Mouse (Mus musculus) brain, embryonic 18.5 days (tissue): Measurements from ENCODE around the gene Slc5a4b.

ENCODE experiments used
- DNase-seq: peaks from one replicate; pipeline ENCODE4 v3.0.0-alpha.2; 2012; ENCODE audit warnings: low read depth, low spot score

The Slc5a4b gene

DNA sequence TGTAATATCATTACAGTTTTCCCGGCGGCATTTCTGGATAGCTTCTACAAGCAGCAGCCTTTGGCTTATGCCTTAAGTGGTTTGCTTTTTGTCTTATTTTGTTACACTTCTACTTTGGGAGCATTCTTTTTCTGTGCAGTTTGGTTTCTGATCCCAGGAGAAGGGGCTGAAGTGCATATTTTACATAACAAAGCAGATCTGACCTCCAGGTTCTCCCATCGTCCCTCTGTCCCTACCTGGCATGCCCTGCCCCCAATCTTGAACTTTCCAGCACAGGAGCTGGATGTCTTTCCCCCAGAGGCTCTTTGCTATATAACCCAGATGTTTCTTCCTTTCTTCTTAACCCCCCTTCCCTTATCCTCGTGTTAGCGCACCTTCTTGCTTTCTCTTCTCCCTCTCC, 65.4 kb downstream of the Slc5a4b start:
- no peak for DNase-seq

DNA sequence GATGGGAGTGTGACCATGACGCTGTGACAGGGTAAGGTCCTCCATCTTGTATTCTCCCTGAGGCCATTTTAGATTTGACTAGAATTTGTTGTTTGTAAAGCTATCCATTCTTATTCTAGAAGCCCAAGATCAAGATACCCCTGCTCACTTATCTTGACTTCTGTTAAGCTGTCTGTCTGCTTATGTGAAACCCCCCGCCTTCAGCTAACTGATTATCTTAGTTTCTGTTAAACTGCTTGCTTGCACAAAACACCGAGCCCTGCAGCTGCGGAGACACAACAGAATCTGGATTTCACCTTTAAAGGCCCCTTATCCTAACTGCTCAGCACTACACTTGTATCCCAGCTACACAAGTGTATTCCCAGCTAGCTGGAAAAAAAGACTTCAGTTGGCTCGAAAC, 73.8 kb downstream of the Slc5a4b start:
- DNase-seq = no peak

DNA sequence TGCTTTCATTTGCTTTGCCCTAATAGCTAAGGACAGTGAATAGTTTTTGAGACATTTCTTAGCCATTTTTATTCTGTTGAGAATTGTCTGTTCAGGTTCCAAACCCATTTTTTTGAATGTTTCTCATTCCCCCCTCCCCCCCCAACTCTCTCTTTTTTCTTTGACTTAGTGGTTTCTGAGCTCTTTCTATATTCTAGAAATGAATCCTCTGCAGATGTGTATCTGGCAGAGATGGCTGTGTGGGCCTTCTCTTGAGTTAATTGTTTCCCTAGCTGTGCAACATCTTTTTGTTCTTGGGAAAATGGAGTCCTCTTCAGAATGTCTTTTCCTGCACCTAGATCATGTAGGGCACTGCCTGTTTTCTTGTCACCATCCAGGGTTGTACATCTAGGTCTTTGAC, 75.5 kb downstream of the Slc5a4b start:
- no peak for DNase-seq

DNA sequence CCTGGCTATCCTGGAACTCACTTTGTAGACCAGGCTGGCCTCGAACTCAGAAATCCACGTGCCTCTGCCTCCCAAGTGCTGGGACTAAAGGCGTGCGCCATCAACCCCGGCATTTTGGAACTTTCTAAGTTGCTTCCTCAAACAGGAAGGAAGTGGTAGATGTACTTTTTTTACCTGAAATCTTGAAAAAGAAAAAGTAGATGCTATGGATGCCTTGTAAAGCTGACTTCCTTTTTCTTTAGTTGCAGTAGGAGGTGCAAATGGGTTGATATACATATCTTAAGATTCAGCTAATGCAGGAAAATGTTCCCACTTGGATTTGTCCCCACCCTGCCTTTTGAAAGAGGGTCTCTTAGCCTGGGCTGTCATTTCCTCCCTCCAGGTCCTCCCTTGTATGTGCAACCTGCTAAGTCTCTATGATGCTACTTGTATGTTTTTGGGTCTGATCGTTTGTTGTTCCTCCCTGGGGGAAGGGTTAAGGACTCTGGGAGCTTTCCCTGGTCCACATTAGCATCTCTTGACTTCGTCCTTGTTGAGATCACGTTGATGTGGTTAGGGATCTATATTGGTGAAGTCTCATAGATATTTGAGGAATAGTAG, 76.7 kb downstream of the Slc5a4b start:
- DNase-seq = no peak

DNA sequence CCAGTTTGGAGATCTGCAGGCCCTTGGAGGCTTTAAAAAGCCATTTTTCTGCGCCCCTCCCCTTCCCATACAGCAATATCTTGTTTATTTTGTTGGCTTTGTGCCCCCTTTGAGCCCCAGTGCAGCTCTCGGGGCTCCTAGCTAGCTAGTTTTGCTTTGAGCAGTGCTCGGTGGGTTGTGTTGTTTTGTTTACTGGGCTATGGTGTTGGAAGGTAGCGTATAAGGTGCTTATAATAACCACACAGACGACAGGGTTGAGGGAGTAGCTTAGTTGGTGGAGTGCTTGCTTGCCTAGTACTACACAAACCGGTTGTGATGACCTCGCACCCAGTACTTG, 77.7 kb downstream of the Slc5a4b start:
- no peak for DNase-seq

DNA sequence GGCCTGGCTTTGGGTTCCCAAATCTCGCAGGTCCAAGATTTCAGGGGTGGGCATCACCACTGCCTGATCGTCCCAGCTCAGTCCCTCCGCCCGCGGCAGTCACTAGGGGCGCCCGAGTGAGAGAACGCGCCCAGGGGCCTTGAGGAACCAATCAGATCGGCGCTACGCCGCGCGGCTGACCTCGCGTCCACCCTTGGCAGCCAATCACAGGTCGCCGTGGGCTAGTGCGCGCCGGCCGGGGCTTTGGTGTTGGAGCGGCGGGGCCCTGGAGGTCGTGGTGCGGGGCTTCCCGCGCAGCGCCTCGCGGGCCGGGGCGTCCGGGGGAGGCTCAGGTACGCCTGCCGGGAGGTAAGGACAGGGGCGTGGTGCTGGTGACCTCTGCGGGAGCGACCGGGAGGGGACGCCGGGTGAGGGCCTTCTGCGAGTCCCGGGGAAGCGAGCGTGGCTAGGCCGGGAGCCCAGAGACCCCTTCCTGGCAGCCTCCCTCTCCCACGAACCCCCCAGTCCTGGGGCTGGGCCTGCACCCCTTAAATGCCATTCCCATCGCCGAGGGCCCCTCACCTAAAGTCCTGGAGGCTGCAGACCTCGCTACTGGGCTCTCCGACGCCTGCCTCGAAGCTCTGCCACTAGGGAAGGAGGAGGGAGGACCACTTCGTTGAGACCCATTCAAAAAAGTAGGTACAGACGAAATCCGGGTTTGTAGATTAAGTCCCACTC, 78.2 kb downstream of the Slc5a4b start, which contains the start of gene Zfp280b:
Gene Zfp280b, plus strand, starts transcription at position 249 of the 717 bp plus-strand sequence.
- DNase-seq = peak; percentile 81

DNA sequence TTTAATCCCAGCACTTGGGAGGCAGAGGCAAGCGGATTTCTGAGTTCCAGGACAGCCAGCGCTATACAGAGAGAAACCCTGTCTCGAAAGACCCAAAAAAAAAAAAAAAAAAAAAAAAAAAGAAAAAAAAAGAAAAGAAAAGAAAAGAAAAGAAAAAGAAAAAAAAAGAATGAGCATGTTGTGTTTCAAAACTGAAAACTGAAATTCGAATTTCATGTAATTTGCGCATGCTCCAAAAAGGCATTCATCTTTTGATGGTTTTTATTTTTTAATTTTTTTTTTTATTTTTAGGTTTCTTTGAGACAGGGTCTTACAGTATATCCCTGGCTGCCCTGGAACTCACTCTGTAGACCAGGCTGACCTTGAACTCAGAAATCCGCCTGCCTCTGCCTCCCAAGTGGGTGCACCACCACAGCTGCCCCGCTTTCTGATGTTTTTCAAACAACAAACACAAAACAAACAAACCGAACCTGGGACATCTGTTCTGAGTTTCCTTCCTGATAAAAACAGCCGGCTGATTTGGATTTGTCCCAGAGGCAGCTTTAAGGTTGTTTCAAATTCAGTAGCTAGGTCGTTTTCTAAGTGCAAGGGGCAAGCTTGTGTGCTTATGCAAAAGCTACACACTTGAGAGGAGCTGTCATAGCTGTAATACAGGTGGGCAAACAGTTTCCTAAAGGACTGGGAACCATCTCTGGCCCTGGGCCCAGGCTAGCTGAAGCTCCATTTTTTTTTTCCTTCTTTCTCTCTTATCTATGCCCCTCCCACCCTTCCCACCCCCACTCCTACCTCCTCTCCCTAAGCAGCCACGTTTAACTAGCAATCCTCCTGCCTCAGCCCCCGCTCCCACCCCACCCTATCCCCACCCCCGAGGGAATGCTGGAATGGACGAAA, 79.0 kb downstream of the Slc5a4b start:
- DNase-seq = peak; percentile 1

DNA sequence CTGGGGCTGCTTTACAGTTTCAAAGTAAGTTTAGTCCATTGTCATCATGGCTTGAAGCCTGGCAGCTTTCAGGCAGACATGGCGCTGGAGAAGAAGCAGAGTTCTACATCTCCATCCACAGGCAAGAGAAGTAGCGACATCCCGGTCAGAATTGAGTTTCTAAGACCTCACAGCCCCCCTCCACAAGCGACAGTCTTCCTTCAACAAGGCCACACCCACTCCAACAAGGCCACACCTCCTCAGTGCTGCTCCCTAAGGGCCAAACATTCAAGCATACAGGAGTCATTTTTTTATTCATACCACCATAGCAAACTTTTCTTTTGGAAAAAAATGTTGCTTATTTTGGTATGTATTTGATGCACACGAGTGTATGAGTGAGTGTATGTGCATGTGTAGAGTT, 80.3 kb downstream of the Slc5a4b start:
- DNase-seq = no peak

DNA sequence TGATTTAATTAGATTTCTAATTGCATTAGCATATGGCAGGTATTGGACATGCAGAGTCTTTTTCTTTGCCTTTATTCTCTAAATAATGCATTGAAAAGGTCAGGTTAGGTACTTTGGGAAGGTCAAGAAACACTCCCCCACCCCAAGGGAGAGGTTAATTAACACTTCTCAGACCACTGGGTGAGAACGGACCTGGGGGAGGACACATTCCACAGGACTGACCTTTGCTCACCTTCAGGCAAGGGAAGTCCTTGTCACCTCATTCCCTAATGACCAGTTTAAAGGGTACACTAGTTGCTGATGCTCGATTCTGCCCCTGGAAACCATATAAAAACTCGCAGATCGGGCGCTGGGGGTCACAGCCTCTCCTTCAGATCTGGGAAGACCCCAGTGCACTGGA, 81.5 kb downstream of the Slc5a4b start:
- no peak for DNase-seq

DNA sequence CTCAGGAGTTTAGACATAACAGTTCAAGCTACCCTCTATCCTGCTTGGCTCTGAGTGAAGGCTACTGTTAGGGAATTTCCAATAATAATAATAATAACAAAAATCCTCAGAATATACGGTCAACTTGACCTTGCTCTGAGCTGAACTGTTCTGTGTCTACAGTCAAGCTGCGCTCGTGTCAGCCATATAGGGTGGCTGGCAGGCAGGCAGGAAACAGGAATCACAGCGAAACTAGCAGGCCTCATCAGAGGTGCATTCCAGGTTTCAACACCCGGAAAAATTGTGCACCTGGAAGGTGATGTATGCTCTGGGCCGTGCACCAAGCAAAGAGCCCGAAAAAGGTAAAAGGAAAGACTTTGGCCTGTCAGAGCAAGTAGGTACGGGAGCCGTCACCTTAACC, 82.4 kb downstream of the Slc5a4b start:
- no peak for DNase-seq

DNA sequence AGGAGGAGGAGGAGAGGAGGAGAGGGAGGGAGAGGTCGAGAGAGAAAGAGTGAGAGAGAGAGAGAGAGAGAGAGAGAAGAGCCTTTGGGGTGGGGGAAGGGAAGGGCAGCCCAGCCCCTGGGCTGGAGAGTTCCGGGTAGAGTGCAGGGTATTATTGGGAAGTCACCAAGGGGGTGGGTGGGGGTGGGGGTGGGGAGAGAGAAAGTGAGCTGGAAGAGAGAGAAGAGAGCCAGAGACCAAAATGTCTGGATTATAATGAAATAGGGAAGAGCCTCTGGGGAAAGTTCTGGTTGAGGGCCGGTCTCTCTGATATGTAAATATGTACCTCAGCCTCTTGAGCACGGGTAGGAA, 82.8 kb downstream of the Slc5a4b start:
- no peak for DNase-seq

DNA sequence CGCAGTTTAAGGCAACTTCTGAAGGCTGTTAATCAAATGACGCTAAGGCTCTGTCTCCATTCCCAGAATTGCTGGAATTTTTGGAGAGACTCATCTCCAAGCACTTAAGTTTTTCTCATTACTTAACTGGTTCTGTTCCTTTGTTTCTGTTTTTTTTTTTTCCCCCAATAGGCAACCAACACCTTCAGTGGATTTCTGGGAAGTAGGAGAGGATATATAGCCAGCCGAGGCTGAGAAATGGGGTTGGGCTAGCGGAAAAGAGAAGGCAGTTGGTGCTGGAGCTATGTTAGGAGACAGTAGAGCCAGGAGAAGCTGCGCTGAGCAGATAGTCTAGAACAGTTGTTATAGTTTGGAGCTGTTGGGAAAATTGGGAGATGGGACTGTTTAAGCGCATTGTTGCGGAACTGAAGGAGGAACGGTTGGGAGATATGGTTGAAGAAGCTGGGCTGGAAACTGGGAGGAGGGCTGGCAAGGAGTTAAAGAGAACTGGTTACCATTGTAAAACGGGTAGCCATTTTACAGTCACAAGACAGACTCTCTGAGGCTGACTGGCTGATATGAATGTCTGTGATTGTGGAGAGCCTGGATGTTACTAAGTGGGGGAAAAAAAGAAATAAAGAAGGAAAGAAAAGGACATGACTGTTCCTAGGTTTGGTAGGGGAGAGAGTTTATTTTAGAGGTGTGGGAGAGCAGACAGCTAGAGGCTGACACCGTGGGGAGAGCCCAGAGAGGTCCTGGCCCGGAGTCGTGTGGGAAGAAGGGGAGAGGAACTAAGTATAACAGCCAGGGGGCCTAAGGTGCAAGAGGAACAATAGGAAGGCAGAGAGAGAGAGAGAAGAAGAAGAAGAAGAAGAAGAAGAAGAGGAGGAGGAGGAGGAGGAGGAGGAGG, 83.4 kb downstream of the Slc5a4b start:
- no peak for DNase-seq

DNA sequence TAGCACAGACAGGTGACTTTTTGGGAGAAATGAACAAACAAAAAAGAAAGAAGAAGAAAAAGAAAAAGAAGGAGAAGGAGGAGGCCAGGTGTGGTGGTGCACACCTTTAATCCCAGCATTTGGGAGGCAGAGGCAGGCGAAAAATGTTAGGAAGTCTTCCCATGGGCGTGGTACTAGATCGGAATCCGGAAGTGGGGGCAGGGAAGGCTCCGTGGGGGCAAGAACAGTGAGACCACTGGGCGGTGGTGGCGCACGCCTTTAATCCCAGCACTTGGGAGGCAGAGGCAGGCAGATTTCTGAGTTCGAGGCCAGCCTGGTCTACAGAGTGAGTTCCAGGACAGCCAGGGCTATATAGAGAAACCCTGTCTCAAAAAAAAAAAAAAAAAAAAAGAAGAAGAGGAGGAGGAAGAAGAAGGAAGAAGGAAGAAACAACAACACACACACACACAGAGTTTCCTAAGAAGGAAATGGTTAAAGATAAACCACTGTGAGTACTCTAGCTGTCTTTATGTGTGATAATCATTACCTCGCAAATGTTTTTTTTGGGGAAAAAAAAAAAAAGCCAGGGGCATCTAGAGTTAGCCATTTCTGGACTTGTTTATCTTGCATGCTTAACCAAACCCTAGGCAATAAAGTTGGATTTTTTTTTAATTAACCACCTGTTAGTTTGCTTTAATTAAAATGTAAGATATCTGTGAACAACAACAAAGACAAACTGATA, 85.1 kb downstream of the Slc5a4b start:
- DNase-seq = no peak

DNA sequence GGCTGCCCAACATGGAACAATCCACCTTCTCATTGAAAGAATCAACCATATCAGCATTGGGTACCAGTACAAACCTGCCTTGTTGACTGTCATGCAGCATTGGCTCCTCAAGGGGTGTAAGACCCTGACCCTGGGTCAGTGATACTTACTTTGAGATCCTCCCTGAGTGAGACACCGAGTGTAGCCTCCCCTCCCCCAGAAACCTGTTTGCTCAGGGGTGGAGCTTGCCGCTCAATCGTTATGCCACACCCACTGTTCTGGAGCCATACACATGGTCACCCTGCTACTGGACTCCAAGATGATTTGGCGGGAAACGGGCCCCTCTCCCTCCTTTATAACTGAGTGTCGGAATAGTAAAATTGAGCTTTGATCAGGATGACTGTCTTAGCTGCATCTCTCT, 86.8 kb downstream of the Slc5a4b start:
- no peak for DNase-seq

DNA sequence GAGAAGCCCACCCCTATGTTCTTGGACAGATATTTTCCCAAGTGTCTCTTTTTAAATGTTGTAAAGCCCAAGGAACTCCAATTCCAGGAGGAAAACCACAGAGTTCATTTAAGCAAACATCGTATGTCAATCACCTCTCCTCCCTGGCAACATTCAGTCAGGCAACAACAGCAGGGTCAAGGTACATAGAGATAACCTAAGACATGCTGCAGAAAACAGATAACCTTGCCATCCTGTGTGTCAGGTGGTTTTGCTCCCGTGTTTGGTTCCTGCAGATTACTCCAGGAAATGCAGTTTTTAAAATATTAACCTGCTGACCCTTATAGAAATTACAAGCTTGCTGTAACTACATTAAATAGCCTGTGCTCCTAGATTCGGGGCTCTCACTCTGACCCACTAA, 89.0 kb downstream of the Slc5a4b start:
- no peak for DNase-seq

DNA sequence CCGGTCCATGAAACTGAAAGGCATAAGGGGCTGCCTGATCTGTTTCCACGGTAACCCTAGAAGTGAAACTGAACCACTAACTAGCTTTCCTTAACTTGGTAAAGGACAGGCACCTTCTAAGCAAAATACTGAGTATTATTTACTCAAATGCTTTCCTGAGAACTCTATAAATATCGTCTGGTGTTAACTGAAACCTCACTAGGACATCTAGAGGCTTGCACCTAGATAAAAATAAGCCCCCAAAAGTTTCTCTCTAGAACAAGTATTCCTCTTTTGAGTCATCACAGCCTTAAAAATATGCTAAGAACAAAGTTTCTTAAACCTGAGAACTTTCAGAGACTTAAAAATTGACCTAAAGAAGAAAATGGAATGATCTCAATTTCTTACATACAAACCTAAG, 93.9 kb downstream of the Slc5a4b start:
- no peak for DNase-seq

DNA sequence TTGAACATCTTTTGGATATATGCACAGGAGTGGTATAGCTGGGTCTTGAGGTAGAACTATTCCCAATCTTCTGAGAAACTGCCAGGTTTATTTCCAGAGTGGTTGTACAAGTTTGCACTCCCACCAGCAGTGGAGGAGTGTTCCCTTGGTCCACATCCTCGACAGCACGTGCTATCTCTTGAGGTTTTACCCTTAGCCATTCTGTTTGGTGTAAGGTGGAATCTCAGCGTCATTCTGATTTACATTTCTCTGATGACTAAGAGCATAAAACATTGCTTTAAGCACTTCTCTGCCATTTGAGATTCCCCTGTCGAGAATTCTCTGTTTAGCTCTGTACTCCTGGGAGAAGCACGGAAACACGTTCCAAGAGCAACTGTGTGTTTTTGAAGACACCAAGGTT, 97.8 kb downstream of the Slc5a4b start:
- no peak for DNase-seq

DNA sequence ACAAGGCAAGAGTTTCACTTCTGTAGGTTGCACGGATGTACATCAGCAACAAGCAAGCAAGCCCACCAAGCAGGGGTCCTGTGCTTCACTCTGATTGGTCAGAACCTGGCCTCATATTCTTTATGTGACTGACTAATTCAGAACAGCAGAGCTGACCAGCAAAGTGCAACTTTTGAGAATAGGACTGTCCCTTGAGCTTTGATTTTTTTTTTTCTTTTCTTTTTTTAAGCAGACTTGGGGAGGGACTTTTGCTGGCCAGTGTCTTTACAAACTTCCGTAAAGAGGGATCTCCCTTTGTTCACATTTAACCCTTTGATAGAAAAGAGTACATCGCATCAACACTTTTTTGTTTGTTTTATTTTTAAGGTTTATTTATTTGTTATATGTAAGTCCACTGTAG, 100.9 kb downstream of the Slc5a4b start:
- no peak for DNase-seq
